Mouse (Mus musculus) adrenal gland, adult 2 months (tissue): ENCODE results near the gene Nalcn. TPM values are rescaled to one million over a fixed set of nuclear protein-coding genes. Genes with fewer than 3 reads are reported as not detected.
"Not testable (repeated sequence)": the region's sequence is repeated elsewhere in the genome, so short reads cannot be mapped to it uniquely, and the experiment has no call there.

Source experiments
- DNase-seq: peaks from one replicate; pipeline ENCODE4 v3.0.0; 2021
- long read RNA-seq: library from polyadenylated mRNA; stranded (forward); transcript quantifications from one replicate; pipeline ENCODE4 v2.0.0, GENCODE M21; 2021
- polyA plus RNA-seq: library from polyadenylated mRNA; depleted of rRNA; stranded (reverse); fragments of >200 nt; gene quantifications from 2 replicates; pipeline ENCODE4 v1.2.3, GENCODE M21; 2012; rRNA removed
- total RNA-seq, 2 experiments: library from RNA; stranded (reverse); gene quantifications; 2 replicates each; pipeline ENCODE4 v1.2.3; 2021

Nalcn gene
- total RNA-seq = 1 to 10 TPM; 4.8 to 6.3 TPM
- 2.6 and 3.1 TPM in 2 replicates for polyA plus RNA-seq
- long read RNA-seq, partial matches to known transcripts = 1 of 1 reads
- long read RNA-seq, other reads (novel, unspliced or antisense) = 0 of 1 reads

GRCm38 (mm10) chr14:123626501-123627179 lies at the start of gene Nalcn:
Gene Nalcn, minus strand, starts transcription at chr14:123627144.
- peak; percentile 29 for DNase-seq

DNA sequence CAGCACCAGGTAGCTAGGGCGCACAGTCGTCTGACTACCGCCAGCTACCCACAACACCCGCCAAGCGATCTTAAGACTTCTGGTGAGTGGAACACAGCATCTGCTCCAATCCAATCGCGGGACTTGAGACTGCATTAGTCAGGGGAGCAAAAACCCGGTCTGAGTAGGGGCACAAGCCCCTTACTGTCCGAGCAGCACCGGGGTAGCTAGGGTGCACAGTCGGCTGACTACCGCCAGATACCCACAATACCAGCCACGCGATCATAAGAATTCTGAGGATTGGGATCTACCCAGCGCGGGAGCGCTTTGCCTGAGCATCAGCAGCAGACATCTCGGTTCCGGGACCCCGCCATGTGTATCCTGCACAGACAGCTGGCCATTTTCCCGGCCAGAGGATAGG lies 44.1 kb upstream of the Nalcn start:
- DNase-seq = not testable (repeated sequence)

- DNase-seq = peak; percentile 23
These were observed 37.5 kb upstream of the Nalcn start for GRCm38 (mm10) chr14:123664451-123664850.

GRCm38 (mm10) chr14:123663206-123663605 lies 36.3 kb upstream of the Nalcn start:
- no peak for DNase-seq

- DNase-seq = peak; percentile 39
These were observed 35.4 kb upstream of the Nalcn start for GRCm38 (mm10) chr14:123662386-123662785.

GRCm38 (mm10) chr14:123661091-123661491 lies 34.1 kb upstream of the Nalcn start:
- DNase-seq = peak; percentile 38

DNA sequence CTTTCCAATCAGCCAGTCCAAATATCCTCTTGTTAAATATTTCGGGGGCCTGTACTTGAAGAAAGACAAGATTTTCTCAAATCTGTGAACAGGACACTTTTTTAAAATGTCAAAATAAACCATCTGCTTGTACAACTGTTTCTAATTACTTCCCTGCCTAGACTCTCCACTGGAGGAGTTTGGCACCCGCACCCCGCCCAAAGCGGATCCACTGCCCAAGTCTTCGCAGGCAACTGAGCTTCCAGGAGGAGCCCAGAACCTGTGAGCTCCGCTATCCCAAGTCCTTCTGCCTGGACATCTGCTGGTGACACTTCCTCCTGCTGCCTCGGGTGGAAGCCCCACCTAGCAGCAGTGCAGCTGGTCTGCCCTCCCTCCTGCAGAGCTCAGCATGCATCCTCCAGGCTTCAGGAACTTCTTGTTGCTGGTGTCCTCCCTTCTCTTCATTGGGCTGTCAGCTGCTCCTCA lies 33.0 kb upstream of the Nalcn start, which contains the start of gene Itgbl1:
Itgbl1 (plus strand) TSS at position 51 of the 465 bp plus-strand sequence.
- DNase-seq = no peak

DNA sequence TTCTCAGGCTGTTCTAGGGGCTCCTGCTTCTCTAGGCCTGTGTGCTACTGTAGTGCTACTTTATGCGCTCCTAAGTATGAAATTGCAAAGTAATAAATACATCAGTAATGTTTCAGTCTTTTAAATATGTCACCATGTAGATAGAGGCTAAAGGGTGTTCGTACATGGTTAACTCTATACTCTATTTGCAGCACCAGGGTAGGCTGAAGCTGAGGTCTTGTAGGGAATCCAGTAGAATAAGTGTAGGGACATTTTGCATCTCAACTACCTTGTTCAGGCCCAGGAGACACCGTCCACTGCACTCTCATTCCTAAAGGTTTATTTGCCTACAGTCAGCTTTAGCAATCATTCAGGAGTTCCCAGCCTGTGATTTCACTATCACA lies 227 bp upstream of the Nalcn start:
- no peak for DNase-seq

DNA sequence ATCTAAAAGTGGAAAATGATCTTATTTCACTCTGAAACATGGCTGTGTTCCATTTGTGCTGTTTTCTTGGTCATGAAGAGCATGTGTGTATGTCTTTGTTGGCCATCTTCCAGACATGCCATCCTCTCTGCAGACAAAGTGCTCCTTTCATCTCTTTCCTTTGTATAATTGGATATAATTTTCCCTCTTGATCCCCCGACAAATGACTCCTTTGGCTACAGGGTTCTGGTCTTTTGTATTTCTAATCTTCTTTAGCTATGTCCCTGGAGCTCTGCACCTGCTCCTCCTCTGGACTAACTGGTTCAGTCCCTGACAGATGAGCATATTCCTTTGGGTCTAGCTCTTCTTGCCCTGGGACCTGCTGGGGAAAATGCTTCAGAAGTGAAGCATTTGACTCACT lies 4.0 kb downstream of the Nalcn start:
- DNase-seq = no peak

DNA sequence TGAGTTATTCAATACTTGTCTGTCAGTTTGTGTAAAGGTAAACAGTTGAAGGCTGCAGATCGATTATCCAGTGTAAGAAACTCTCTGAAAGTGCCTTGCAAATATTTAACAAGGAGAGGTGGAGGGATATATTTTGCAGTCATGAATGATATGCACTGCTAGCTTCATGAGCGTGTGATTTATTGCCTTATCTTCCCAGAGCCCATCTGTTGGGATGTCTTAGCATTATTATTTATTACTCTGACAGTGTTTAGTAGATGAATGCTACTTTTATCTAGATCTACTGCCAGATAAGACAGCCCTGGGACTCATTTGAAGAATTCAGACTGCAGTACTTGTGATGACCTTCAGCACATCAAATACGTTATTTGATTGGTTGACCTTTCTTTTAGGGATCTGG lies 31.7 kb downstream of the Nalcn start:
- no peak for DNase-seq

GRCm38 (mm10) chr14:123587412-123587811 lies 39.5 kb downstream of the Nalcn start:
- DNase-seq = no peak

DNA sequence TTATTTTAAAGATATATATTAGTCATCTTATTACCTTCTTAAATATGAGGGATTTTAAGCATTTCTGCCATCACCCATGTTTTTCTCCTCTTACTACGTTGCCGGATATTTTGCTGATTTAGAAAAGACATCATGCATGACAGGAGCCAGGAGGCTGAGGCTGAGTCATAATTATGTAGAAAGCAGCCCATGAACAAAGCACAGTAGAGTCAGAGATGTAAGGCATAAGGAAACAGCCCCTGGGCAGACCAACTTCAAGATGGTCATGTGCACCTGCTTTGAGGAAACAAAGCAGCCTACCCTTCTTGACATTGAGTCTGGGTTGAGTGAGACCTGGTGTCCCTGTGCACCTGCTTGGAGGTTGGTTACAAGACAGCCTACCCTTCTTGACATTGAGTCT lies 44.5 kb downstream of the Nalcn start:
- no peak for DNase-seq

DNA sequence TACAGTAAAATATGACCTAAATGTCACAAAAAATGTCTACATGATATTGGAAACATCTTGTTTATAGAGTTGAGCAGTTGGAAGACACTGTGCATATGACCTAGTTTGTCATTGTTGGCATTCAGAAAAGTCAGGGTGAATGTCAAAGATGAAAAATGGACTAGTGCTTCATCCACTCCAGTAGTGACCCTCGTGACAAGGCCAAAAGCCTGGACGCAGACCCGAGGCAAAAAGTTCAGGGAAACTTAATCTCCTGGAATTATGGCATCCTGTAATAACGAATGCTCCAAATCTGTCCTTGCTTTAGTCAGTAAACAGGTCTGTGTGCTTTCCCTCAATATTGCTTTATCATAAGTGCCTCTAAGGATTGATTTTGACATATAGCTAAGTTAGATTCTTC lies 51.6 kb downstream of the Nalcn start:
- peak; percentile 78 for DNase-seq

- DNase-seq = no peak
These were observed 52.0 kb downstream of the Nalcn start for GRCm38 (mm10) chr14:123574936-123575335.

DNA sequence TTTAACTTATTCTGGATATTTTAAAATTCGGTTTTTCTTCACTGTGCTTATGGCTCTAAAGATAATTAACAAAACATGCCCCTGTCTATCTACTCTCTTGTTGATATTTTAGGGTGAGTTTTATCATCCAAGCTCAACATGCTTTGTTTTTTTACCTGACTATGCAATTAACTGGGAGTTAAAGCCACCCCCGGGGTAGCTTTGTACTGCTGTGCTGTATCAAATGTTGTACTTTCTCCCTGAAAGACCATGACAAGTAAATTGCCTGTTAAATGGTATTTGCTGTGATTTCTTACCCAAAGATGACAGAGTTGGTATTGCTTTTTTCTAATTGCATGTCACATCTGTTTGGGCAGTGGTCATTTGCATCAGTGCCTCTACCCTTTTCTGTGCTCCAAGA lies 60.3 kb downstream of the Nalcn start:
- DNase-seq = no peak

DNA sequence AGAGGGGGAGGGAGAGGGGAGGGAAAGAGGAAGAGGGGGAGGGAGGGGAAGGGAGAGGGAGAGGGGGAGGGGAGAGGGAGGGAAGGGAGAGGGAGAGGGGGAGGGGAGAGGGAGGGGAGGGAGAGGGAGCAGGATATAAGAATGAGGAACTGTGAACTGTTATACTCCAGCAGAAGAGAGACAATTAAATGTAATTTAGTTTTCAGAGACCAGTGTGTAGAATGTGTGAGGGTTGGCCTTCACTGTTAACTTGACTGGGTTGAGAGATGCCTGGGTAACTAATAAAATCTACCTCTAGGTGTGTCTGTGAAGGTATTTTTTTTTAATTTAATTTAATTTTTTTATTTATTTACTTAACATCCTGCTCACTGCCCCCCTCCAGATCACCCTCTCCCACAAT lies 71.4 kb downstream of the Nalcn start:
- DNase-seq = no peak

GRCm38 (mm10) chr14:123554936-123555335 lies 72.0 kb downstream of the Nalcn start:
- no peak for DNase-seq

GRCm38 (mm10) chr14:123542362-123542761 lies 84.6 kb downstream of the Nalcn start:
- DNase-seq = peak; percentile 27

DNA sequence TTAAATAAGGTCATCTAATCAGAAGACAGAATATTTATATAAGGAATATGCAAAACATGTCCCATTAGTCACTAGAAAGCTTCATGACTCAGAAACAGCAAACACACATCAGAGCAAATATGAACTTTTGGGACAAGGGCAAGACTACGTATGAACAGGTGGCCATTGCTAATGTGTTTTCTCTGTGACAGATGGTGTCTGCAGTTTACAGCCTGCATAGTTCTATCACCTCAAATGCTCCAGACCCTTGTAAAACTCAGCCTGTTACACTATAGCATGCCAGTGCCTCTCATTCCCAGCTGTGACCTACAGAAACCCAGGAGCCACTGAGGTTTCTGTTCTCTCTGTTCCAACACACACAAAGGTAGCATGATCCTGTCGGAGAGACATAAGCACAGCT lies 91.3 kb downstream of the Nalcn start:
- no peak for DNase-seq

GRCm38 (mm10) chr14:123533000-123533399 lies 93.9 kb downstream of the Nalcn start:
- no peak for DNase-seq

GRCm38 (mm10) chr14:123531271-123531670 lies 95.7 kb downstream of the Nalcn start:
- DNase-seq = peak; percentile 25

- DNase-seq = no peak
These were observed 97.8 kb downstream of the Nalcn start for GRCm38 (mm10) chr14:123529143-123529542.

GRCm38 (mm10) chr14:123513376-123514141 lies 113.4 kb downstream of the Nalcn start:
- DNase-seq = no peak
